Mouse (Mus musculus) hindbrain, embryonic 15.5 days (tissue): ENCODE data around the gene Gpx3. TPM values are rescaled to one million over a fixed set of nuclear protein-coding genes. Genes with fewer than 3 reads are reported as not detected.

Experiments used
- ATAC-seq: fragments of 200-750 bp; cut with Nextera tagmentation; 2 replicates; pipeline ENCODE4 v1.8.0; 2017; ENCODE audit warnings: low read depth, moderate number of reproducible peaks, moderate TSS enrichment; ENCODE audit not compliant: low FRiP score
- H3K27ac ChIP-seq: fragments of 300-500 bp; sonication (generic); replicated peaks from 2 replicates; pipeline ENCODE4 v1.5.1; 2015; ENCODE audit warnings: mild to moderate bottlenecking, inconsistent platforms
- H3K27me3 ChIP-seq: fragments of 300-500 bp; sonication (generic); 2 replicates; pipeline ENCODE4 v1.6.1; 2015; ENCODE audit warnings: control low read depth, inconsistent platforms
- H3K36me3 ChIP-seq: fragments of 300-500 bp; sonication (generic); 2 replicates; pipeline ENCODE4 v1.6.1; 2015; ENCODE audit warnings: control low read depth, inconsistent platforms
- H3K4me1 ChIP-seq: fragments of 300-500 bp; sonication (generic); replicated peaks from 2 replicates; pipeline ENCODE4 v1.6.1; 2015; ENCODE audit warnings: control low read depth, inconsistent platforms
- H3K4me2 ChIP-seq: fragments of 300-500 bp; sonication (generic); 2 replicates; pipeline ENCODE4 v1.6.1; 2015; ENCODE audit warnings: moderate library complexity, mild to moderate bottlenecking, inconsistent platforms
- H3K4me3 ChIP-seq: fragments of 300-500 bp; sonication (generic); 2 replicates; pipeline ENCODE4 v1.5.1; 2015; ENCODE audit warnings: mild to moderate bottlenecking, inconsistent platforms
- H3K9ac ChIP-seq: fragments of 300-500 bp; sonication (generic); 2 replicates; pipeline ENCODE4 v1.6.1; 2015; ENCODE audit warnings: inconsistent platforms
- H3K9me3 ChIP-seq: fragments of 300-500 bp; sonication (generic); 2 replicates; pipeline ENCODE4 v1.6.1; 2016; ENCODE audit warnings: control low read depth, inconsistent platforms
- WGBS: fragments of 180-500 bp; shearing (Covaris S2); methylation state at CpG from one replicate; pipeline ENCODE4 v1.1.7; 2015; 5-methylcytosine and 5-hydroxymethylcytosine counted together
- polyA plus RNA-seq: library from polyadenylated mRNA; unstranded; fragments of >200 nt; fragmentation: Nextera tagmentation; extraction: Ambion mirVana; gene quantifications from 2 replicates; pipeline ENCODE4 v1.2.1, GENCODE M21; 2015

Gene Gpx3
- polyA plus RNA-seq, 1 experiment from 2014 or later: 63.5 TPM

DNA sequence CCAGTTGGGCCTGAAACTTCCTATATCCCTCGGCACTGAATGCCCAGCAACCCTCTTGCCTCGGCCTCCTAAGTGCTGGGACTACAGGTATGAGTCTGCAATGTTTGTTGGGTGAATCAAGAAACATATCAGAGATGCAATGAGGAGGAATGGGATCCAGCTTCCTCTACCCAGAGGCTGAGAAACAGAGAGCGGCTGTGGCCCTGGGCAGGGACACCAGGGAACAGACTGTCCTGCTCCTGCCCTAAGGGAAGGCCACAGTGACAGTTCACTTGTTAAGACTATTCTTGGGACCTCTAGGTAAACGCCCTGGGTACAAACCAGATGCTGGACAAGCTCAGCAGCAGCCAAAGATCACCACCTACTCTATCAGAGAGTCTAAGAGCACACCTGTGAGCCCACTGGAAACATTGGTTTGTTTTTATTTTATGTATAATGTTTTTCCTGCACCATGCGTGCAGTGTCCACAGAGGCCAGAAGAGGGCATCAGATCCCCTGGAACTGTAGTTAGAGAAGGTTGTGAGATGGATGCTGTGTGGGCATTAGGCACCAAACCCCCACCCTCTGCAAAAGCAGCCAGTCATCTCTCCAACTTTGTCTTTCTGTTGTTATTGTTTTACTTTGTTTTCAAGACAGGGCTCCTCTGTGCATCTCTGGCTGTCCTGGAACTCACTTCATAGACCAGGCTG, 29.3 kb downstream of the Gpx3 start:
- H3K4me3 ChIP-seq: no peak overlapping the region
- no peak overlapping the region for H3K4me2 ChIP-seq
- no peaks in the 10 kb centered on the region for H3K9me3 ChIP-seq
- no peak for ATAC-seq
- H3K27ac ChIP-seq: no peak overlapping the region
- WGBS: 70% methylated on average over 5 of the region's 5 CpGs
- no peak overlapping the region for H3K9ac ChIP-seq
- peaks cover 7% of the 10 kb centered on the region; the same call in 1 of the 2 replicates for H3K36me3 ChIP-seq
- no peaks in the 10 kb centered on the region for H3K27me3 ChIP-seq
- 0 out of 2 replicates have a peak, but pooled peaks cover 4% of the 10 kb centered on the region for H3K4me1 ChIP-seq

DNA sequence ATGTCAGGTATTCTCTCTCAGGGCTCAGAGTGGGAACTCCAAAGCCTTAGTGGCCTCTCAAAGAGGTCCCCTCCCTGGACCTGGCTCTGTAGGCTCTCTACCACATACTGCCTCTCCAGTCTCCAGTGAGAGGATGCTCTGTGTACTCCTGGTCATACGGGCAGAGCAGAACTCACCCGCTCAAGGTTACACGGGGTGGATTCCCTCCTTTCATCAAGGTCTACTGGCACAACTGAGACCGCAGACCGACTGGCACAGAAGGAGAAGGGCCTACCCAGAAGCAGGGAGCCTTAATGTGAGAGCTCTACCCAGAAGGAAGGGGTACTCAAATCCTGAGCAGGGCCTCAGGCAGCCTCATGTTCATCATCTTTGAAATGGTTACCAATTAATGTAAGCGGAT, 30.3 kb downstream of the Gpx3 start:
- Histone ChIP-seq H3K27ac (no peak overlapping the region), H3K36me3 (peaks cover 7% of the 10 kb centered on the region; the same call in 1 of the 2 replicates), H3K4me3 (no peak overlapping the region), H3K4me2 (no peak overlapping the region), H3K9ac (no peak overlapping the region), H3K9me3 (no peaks in the 10 kb centered on the region), H3K27me3 (no peaks in the 10 kb centered on the region), H3K4me1 (0 out of 2 replicates have a peak, but pooled peaks cover 4% of the 10 kb centered on the region)
- WGBS: 93% methylated on average over 6 of the region's 6 CpGs
- no peak for ATAC-seq

DNA sequence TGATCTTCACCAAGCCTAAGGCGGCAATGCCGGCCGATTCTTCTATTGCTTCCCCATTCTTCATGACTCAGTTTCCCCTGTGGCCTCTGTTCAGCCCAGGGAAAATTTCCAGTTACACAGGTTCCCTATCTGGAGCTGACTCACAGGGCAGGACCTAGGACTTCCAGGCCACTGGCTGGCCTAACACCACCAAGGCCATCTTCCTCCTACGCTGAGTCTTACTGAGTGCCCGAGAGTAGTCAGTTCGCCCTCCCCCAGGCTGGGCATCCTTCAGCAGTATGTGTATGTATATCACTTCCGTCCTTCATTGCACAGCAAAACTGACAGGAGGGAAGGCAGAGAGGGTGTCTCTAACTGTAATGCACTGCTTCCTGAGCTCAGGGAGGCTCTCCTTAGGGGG, 31.9 kb downstream of the Gpx3 start:
- no peaks in the 10 kb centered on the region for H3K36me3 ChIP-seq
- ATAC-seq: no peak
- 0 out of 2 replicates have a peak, but pooled peaks cover 4% of the 10 kb centered on the region for H3K4me1 ChIP-seq
- no peaks in the 10 kb centered on the region for H3K27me3 ChIP-seq
- no peak overlapping the region for H3K4me3 ChIP-seq
- no peak overlapping the region for H3K9ac ChIP-seq
- H3K27ac ChIP-seq: no peak overlapping the region
- H3K4me2 ChIP-seq: no peak overlapping the region
- 96% methylated on average over 7 of the region's 7 CpGs for WGBS
- no peaks in the 10 kb centered on the region for H3K9me3 ChIP-seq

DNA sequence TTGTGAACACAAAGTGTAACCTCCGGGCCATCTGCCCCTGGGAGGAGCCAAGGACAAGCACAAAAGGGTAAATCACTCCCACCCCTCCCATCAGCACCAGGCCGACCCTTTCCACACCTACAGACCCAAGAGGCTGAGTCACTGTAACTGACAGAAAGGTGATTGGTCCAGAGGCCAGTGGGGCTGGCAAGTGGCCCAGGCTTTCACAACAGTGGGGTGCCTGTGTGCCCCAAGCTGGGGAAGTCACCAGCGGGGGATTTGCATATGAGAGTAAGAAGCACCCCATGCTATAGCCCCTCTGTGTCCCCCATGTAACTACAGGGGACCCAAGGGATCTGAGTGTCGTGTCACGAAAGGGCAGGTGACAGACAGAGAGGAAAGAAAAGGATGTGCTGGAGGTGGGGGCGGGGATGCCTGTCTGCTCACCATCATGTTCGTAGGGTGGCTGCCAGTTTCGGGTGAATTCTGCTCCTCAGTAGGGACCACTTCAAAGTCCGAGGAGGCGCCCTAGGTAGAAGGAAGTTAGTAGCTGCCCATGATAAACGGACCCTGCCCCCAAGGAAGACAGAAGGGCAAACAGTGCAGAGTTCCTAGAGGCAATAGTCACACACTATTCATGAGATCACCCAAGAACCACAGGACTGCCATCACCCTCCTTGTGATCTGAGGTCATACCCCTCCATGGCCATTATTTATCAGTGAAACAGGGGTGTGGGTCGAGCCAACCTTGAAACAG, 34.0 kb downstream of the Gpx3 start:
- H3K27me3 ChIP-seq: no peaks in the 10 kb centered on the region
- H3K4me2 ChIP-seq: no peak overlapping the region
- H3K9me3 ChIP-seq: no peaks in the 10 kb centered on the region
- no peaks in the 10 kb centered on the region for H3K36me3 ChIP-seq
- no peak overlapping the region for H3K4me3 ChIP-seq
- no peak overlapping the region for H3K9ac ChIP-seq
- no peak for ATAC-seq
- H3K4me1 ChIP-seq: 0 out of 2 replicates have a peak, but pooled peaks cover 4% of the 10 kb centered on the region
- no peak overlapping the region for H3K27ac ChIP-seq
- 40% methylated on average over 12 of the region's 12 CpGs for WGBS

DNA sequence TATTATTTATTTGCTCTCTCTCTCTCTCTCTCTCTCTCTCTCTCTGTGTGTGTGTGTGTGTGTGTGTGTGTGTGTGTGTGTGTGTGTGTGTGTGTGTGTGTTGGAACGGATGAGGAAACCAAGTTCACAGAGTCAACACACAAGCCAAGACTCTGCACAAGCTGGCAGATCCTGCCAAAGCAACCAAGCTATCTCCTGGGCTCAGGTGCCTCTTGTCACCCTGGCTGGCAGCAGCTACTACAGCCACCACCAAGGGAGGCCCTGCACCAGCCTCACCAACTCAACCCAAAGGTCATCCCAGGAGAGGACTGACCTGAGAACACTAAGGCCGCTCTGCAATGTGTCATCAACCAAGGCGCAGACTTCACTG, 34.5 kb downstream of the Gpx3 start:
- 80% methylated on average over 3 of the region's 3 CpGs for WGBS
- H3K4me3 ChIP-seq: no peak overlapping the region

DNA sequence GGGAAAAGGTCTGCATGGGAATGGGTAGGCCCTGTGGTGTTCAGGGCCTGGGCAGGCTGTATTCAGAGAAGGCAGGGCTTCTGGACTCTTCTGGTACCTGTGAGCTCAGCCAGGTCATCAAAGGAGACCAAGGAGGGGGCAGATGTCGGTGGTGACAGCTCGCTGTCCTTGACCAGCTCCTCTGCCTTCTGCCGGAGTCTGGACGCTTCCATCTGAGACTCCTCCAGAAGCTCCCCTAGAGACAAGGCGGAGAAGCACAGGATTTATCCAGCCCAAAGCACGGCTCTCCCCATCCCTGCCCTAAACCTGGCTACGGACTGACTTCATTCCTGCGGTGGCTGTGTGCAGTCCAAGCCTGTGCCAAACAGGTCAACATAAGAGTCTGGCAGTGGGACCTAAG, 37.2 kb downstream of the Gpx3 start:
- H3K9ac ChIP-seq: no peak overlapping the region
- H3K4me1 ChIP-seq: 0 out of 2 replicates have a peak, but pooled peaks cover 4% of the 10 kb centered on the region
- no peak overlapping the region for H3K4me2 ChIP-seq
- no peaks in the 10 kb centered on the region for H3K36me3 ChIP-seq
- H3K4me3 ChIP-seq: no peak overlapping the region
- 94% methylated on average over 8 of the region's 8 CpGs for WGBS
- no peak for ATAC-seq
- no peak overlapping the region for H3K27ac ChIP-seq
- H3K9me3 ChIP-seq: no peaks in the 10 kb centered on the region
- no peaks in the 10 kb centered on the region for H3K27me3 ChIP-seq

More for the DNA sequence above, 34.5 kb downstream of the Gpx3 start:
- Histone ChIP-seq H3K4me1 (0 out of 2 replicates have a peak, but pooled peaks cover 4% of the 10 kb centered on the region), H3K9me3 (no peaks in the 10 kb centered on the region), H3K27ac (no peak overlapping the region), H3K9ac (no peak overlapping the region), H3K4me2 (no peak overlapping the region), H3K27me3 (no peaks in the 10 kb centered on the region), H3K36me3 (no peaks in the 10 kb centered on the region)
- ATAC-seq: no peak

DNA sequence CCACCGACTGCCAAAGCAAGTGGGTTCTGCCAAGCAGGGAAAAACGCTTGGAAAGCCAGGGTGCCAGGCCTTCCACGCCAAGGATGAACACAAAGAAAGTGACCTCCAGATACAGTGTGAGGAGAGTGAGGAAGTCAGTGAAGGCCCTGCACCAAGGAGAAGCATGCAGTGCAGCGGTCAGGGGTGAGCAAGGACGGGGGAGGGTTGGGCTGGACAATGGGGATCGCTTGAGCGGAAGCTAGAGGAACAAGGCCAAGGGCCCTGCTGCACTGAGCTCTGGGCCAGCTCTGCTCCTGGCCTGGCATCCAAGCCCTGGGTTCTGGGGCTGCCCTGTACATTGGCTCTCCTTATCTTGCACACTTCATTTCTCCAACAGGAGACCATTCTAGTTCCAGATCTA, 37.8 kb downstream of the Gpx3 start:
- no peak for ATAC-seq
- 68% methylated on average over 7 of the region's 7 CpGs for WGBS
- H3K4me2 ChIP-seq: no peak overlapping the region
- no peak overlapping the region for H3K27ac ChIP-seq
- 0 out of 2 replicates have a peak, but pooled peaks cover 4% of the 10 kb centered on the region for H3K4me1 ChIP-seq
- no peak overlapping the region for H3K4me3 ChIP-seq
- no peak overlapping the region for H3K9ac ChIP-seq
- no peaks in the 10 kb centered on the region for H3K27me3 ChIP-seq
- H3K36me3 ChIP-seq: no peaks in the 10 kb centered on the region
- H3K9me3 ChIP-seq: no peaks in the 10 kb centered on the region

DNA sequence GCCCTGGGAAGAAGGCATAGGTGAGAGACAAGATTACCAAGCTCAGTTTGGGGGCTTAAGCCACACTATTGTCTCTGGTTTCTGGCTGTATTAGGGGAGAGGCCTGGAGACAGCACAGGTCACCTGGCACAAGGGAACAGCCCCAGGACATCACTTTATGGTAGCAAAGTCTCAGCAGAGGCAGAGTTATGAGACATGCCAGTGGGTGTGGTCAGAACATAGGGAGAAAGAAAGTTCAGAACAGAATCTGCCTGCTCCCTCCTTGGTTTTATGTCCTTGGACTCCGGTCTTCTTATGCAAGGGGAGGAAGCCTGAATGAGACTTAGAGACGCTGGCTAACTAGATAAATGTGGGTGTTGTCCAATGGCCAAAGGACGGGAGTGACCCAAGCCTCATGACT, 42.4 kb downstream of the Gpx3 start:
- Histone ChIP-seq H3K9ac (no peak overlapping the region), H3K27me3 (no peaks in the 10 kb centered on the region), H3K9me3 (no peaks in the 10 kb centered on the region), H3K4me2 (no peak overlapping the region), H3K36me3 (no peaks in the 10 kb centered on the region), H3K4me1 (no peaks in the 10 kb centered on the region), H3K27ac (no peak overlapping the region), H3K4me3 (no peak overlapping the region)
- no peak for ATAC-seq
- 92% methylated on average over 3 of the region's 3 CpGs for WGBS

DNA sequence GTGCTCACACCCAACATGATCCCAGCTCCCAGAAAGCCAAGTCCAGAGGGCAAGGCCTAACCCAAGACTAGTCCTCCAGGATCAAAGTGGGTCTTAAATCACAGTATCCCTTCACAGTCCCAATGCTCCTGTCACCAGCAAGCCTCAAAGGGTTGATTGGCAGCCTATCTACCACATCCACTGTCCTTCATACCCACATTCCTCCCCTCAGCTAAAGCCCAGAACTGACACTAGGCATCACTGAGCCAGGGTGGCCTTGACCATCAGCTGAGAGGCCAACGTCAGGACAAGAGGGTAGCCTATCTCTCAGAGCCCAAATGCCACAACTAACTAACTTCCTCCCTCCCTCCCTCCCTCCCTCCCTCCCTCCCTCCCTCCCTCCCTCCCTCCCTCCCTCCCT, 47.5 kb downstream of the Gpx3 start:
- WGBS: 83% methylated on average over 1 of the region's 1 CpGs
- Histone ChIP-seq H3K4me1 (peaks cover 11% of the 10 kb centered on the region), H3K9ac (no peak overlapping the region), H3K4me3 (no peak overlapping the region), H3K27ac (no peak overlapping the region), H3K27me3 (no peaks in the 10 kb centered on the region), H3K9me3 (no peaks in the 10 kb centered on the region), H3K36me3 (no peaks in the 10 kb centered on the region), H3K4me2 (no peak overlapping the region)
- no peak for ATAC-seq

DNA sequence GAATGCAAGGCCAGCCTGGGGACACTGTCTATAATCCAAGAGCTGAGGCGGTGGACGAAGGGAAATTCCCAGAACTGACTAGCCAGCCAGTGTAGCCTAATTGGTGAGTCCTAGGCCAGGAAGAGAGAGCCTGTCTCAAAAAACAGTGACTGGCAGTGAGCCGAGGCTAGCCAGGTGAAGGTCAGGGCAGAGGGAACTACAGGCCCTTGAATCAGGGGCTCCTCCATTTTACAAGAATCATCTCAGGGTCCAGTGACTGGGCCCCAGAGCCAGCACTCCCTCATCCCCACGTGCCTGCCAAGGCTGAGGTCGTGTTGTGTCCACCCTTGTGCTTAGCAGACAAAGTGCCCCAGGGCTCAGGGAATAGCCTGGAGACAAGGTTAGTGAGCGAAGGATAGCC, 48.4 kb downstream of the Gpx3 start:
- no peak overlapping the region for H3K4me3 ChIP-seq
- H3K36me3 ChIP-seq: no peaks in the 10 kb centered on the region
- H3K27ac ChIP-seq: no peak overlapping the region
- no peak for ATAC-seq
- 86% methylated on average over 6 of the region's 6 CpGs for WGBS
- peaks cover 18% of the 10 kb centered on the region for H3K4me1 ChIP-seq
- no peaks in the 10 kb centered on the region for H3K9me3 ChIP-seq
- no peak overlapping the region for H3K4me2 ChIP-seq
- H3K9ac ChIP-seq: no peak overlapping the region
- no peaks in the 10 kb centered on the region for H3K27me3 ChIP-seq

DNA sequence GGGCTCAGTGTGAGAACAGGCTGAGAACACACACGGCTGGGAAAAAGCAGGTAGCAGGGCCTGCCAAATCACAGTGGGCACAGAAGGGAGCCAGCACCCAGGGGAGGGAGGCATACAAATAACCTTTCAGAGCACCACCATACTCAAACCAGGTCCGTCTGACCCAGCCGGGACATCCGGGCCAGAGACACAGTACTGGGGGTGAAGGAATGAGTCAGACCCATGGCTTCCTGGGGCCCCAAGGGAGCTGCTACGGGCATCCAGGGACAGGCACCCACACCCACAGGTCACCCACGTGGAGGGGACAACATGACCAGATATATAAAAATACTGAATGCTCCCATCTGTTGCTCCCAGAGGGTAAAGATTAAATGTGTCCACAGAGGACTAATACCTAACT, 50.4 kb downstream of the Gpx3 start:
- Histone ChIP-seq H3K27ac (no peak overlapping the region), H3K9ac (no peak overlapping the region), H3K4me2 (no peak overlapping the region), H3K9me3 (no peaks in the 10 kb centered on the region), H3K27me3 (no peaks in the 10 kb centered on the region), H3K36me3 (no peaks in the 10 kb centered on the region), H3K4me1 (peaks cover 18% of the 10 kb centered on the region), H3K4me3 (no peak overlapping the region)
- no peak for ATAC-seq
- 83% methylated on average over 6 of the region's 6 CpGs for WGBS

DNA sequence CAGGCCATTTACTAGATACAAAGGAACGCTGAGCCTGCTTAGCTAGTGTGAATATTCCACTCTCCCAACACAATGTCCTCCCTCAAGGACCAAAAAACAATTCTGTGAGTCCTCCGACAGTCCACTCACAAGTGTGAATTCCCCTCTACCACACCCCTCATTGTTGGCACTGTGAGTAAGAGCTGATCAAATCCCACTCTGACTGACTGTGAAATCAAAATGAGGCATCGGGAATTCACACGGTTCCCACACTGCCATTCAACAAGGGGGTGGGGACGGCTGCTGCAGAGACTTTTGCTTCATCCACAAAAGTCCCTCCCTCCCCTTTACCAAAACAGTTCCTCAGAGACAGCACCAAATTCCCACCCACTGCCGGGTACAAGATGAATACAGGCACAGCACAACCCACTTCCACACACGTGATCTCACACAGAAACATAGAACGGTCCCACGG, 51.8 kb downstream of the Gpx3 start:
- no peak for ATAC-seq
- WGBS: 19% methylated on average over 9 of the region's 9 CpGs

More for the DNA sequence above, 51.8 kb downstream of the Gpx3 start:
- Histone ChIP-seq H3K36me3 (no peaks in the 10 kb centered on the region), H3K27ac (no peak overlapping the region), H3K27me3 (no peaks in the 10 kb centered on the region), H3K4me1 (peaks cover 18% of the 10 kb centered on the region), H3K4me2 (peak overlapping the region; percentile 26), H3K9me3 (no peaks in the 10 kb centered on the region), H3K4me3 (no peak overlapping the region), H3K9ac (peak overlapping the region; percentile 4; the same call in 1 of the 2 replicates)
